Mouse (Mus musculus): ENCODE measurements around the gene C2cd4a. TPM values are rescaled to one million over a fixed set of nuclear protein-coding genes. Genes with fewer than 3 reads are reported as not detected.

The C2cd4a gene
- not detected for polyA plus RNA-seq (2014; fragmentation: Illumina TruSeq; extraction: RNeasy Lipid Tissue Mini Kit (QIAGEN cat#74804); ENCODE audit: low read depth, low replicate concordance)

GRCm38 (mm10) chr9:67832046-67832605, at the start of gene C2cd4a:
TSS of gene C2cd4a (minus strand) at chr9:67832330.

GRCm38 (mm10) chr9:67839981-67840859, 8.1 kb upstream of the C2cd4a start, which contains the start of gene Vps13c:
TSS of gene Vps13c (plus strand) at chr9:67840396.

Other genes with a start within 250 kb of the C2cd4a start
- not detected for gene C2cd4b, start 72.9 kb downstream of the C2cd4a start, polyA plus RNA-seq (2014; fragmentation: Illumina TruSeq; extraction: RNeasy Lipid Tissue Mini Kit (QIAGEN cat#74804); ENCODE audit: low read depth, low replicate concordance)
- gene Vps13c, start 8.1 kb upstream of the C2cd4a start, polyA plus RNA-seq (2014; fragmentation: Illumina TruSeq; extraction: RNeasy Lipid Tissue Mini Kit (QIAGEN cat#74804); ENCODE audit: low read depth, low replicate concordance) = 22.8 TPM